Comparison of ENCODE assay signal across 9 mouse cellular contexts in the genomic region with DNA sequence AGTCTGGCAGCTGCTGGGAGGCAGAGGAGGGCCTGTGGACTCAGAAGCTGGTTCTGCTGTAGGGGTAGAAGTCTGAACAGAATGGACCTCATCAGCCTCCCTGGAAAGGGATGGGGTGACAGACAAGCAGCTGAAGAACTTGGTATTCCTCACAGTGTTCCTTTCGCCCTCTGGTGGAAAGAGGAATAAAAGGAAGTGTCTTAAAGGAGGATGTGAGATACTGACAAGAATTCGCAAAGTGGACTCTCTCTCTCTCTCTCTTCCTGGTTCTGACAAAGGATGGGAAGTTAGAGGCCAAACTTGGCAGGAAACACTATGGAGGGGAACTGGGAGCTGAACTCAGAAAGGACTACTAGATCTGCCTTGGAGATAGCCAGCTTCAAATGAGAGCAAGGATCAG. TPM values are rescaled to one million over a fixed set of nuclear protein-coding genes. Genes with fewer than 3 reads are reported as not detected.
DNase-seq lines count a peak whose midpoint lies in the region; ATAC-seq and TF ChIP-seq lines count a peak whose summit lies in the region.
"Had no signal": no experiment of that assay in that cellular context is flagged by ENCODE, and none has a peak within 500 bp of the region (broad histone marks: within the 10 kb centered on the region; RNA-seq: fewer than 3 reads in every experiment).

No protein-coding gene starts in this region.

- H3K4me1 ChIP-seq in forebrain, postnatal 0 days (ENCODE audit: insufficient read depth), result no peaks in the 10 kb centered on the region
- H3K4me1 ChIP-seq in forebrain, embryonic 15.5 days, result peaks cover 8% of the 10 kb centered on the region
- H3K4me1 ChIP-seq in neural tube, embryonic 15.5 days, result peaks cover 16% of the 10 kb centered on the region

- no peak for TF ChIP-seq POLR2A in brain, embryonic 14.5 days (IDR thresholded peaks at IDR 0.05; ENCODE audit: borderline replicate concordance, extremely low read depth, insufficient read depth, insufficient read length, poor library complexity, severe bottlenecking)

- no peak overlapping the region for H3K27ac ChIP-seq in forebrain, postnatal 0 days (ENCODE audit: low read depth, low read length)
- H3K27ac ChIP-seq in forebrain, embryonic 15.5 days (replicated peaks), result no peak overlapping the region
- no peak overlapping the region for H3K27ac ChIP-seq in neural tube, embryonic 15.5 days (replicated peaks)

- no peak overlapping the region for H3K9ac ChIP-seq in forebrain, postnatal 0 days
- H3K9ac ChIP-seq in forebrain, embryonic 15.5 days (replicated peaks), result no peak overlapping the region
- H3K9ac ChIP-seq in neural tube, embryonic 15.5 days (replicated peaks), result no peak overlapping the region

- peak; percentile 80 for TF ChIP-seq CTCF in forebrain, postnatal 0 days (IDR thresholded peaks at IDR 0.05; ENCODE audit: low read depth)
- TF ChIP-seq CTCF in brain, embryonic 14.5 days (IDR thresholded peaks at IDR 0.05; ENCODE audit: borderline replicate concordance, extremely low read depth, insufficient read depth, insufficient read length), result peak; percentile 47; the same call in 1 of the 2 replicates

- H3K4me3 ChIP-seq in forebrain, postnatal 0 days (ENCODE audit: low read depth, low read length), result no peak overlapping the region
- no peak overlapping the region for H3K4me3 ChIP-seq in forebrain, embryonic 15.5 days
- H3K4me3 ChIP-seq in neural tube, embryonic 15.5 days (replicated peaks), result no peak overlapping the region

- H3K27me3 ChIP-seq in forebrain, postnatal 0 days (ENCODE audit: insufficient read depth, low read length), result no peaks in the 10 kb centered on the region
- peaks cover 15% of the 10 kb centered on the region; the same call in 1 of the 2 replicates for H3K27me3 ChIP-seq in forebrain, embryonic 15.5 days
- peaks cover 6% of the 10 kb centered on the region; the same call in 1 of the 2 replicates for H3K27me3 ChIP-seq in neural tube, embryonic 15.5 days (replicated peaks)

- no peaks in the 10 kb centered on the region for H3K9me3 ChIP-seq in forebrain, postnatal 0 days (ENCODE audit: low read length)
- no peaks in the 10 kb centered on the region for H3K9me3 ChIP-seq in forebrain, embryonic 15.5 days
- H3K9me3 ChIP-seq in neural tube, embryonic 15.5 days (replicated peaks), result no peaks in the 10 kb centered on the region

- no peak overlapping the region for H3K4me2 ChIP-seq in forebrain, postnatal 0 days (ENCODE audit: low read depth)
- H3K4me2 ChIP-seq in forebrain, embryonic 15.5 days (replicated peaks), result no peak overlapping the region
- no peak overlapping the region for H3K4me2 ChIP-seq in neural tube, embryonic 15.5 days

- DNase-seq in forebrain, postnatal 0 days, result peak; percentile 64
- peak; percentile 40 for DNase-seq in kidney, postnatal 14 days
- no peak for DNase-seq in kidney, postnatal 4 days
- DNase-seq in 3T3-L1 (ENCODE audit: low read depth, low spot score), result peak; percentile 70
- peak; percentile 73 for DNase-seq in brain, embryonic 14.5 days (ENCODE audit: low read depth)
- no peak for DNase-seq in frontal cortex, postnatal 14 days (ENCODE audit: low spot score in 2 of 2)
- DNase-seq: layer of hippocampus, postnatal 36 days had no signal

- ATAC-seq in forebrain, postnatal 0 days, result no peak
- ATAC-seq in forebrain, embryonic 15.5 days (replicated peaks), result no peak
- ATAC-seq in neural tube, embryonic 15.5 days (ENCODE audit: low FRiP score), result no peak

- no peaks in the 10 kb centered on the region for H3K36me3 ChIP-seq in forebrain, postnatal 0 days (ENCODE audit: insufficient read depth)
- no peaks in the 10 kb centered on the region for H3K36me3 ChIP-seq in forebrain, embryonic 15.5 days
- H3K36me3 ChIP-seq in neural tube, embryonic 15.5 days, result no peaks in the 10 kb centered on the region

- WGBS in forebrain, postnatal 0 days, result 35% methylated on average over 2 of the region's 2 CpGs
- 36% methylated on average over 2 of the region's 2 CpGs for WGBS in forebrain, embryonic 15.5 days
- WGBS in neural tube, embryonic 15.5 days, result 37% methylated on average over 2 of the region's 2 CpGs

RNA-seq across cellular contexts. Expression of a gene that starts 2.9 kb away (rescaled TPM):
- total RNA-seq in forebrain, postnatal 0 days (2014; rRNA removed), result 176 and 187 TPM in 2 replicates
- 119 and 124 TPM in 2 replicates for polyA plus RNA-seq in forebrain, postnatal 0 days (2015; fragmentation: Nextera tagmentation; extraction: Ambion mirVana)
- 56.6 and 57.8 TPM in 2 replicates for polyA plus RNA-seq in forebrain, embryonic 15.5 days (2015; fragmentation: Nextera tagmentation; extraction: Ambion mirVana)
- 18.5 and 22.1 TPM in 2 replicates for polyA plus RNA-seq in brain, embryonic 14.5 days (2012; rRNA removed)
- polyA plus RNA-seq in neural tube, embryonic 15.5 days (2015; fragmentation: Nextera tagmentation; extraction: Ambion mirVana), result 26.6 and 26.7 TPM in 2 replicates

Comparison
In these comparisons a context has a peak if more than half of its experiments do, and no peak if none do; other contexts are left out.
1. DNase-seq: peak in forebrain, postnatal 0 days (single experiment), kidney, postnatal 14 days (single experiment), 3T3-L1 (single experiment) and brain, embryonic 14.5 days (single experiment); none in kidney, postnatal 4 days (0 of 2) and frontal cortex, postnatal 14 days (0 of 2).